Mouse (Mus musculus) MEL (cell line): ENCODE measurements around the gene Ccnc. TPM values are rescaled to one million over a fixed set of nuclear protein-coding genes. Genes with fewer than 3 reads are reported as not detected.

Source experiments
- DNase-seq: peaks from one replicate; pipeline ENCODE4 v3.0.0; 2011; ENCODE audit warnings: low read depth, low spot score
- H3K27ac ChIP-seq: 2 replicates; pipeline ENCODE4 v1.5.1; 2012; ENCODE audit warnings: low read depth, mild to moderate bottlenecking, control low read depth, low read length, moderate library complexity; ENCODE audit not compliant: control insufficient read depth
- H3K27me3 ChIP-seq, 2 experiments: fragments of 150-350 bp in 1 of 2; sonication (generic) in 1 of 2; 2 replicates each; pipeline ENCODE4 v1.6.1; 2012; ENCODE audit warnings: low read length in 2 of 2, mild to moderate bottlenecking in 2 of 2, improper control_type of control experiment in 1 of 2, moderate library complexity in 1 of 2; ENCODE audit not compliant: insufficient read depth in 2 of 2, control insufficient read depth in 1 of 2
- H3K36me3 ChIP-seq, 2 experiments: 2 replicates each; pipeline ENCODE4 v1.6.1; 2012 to 2014; ENCODE audit warnings: low read length in 2 of 2, improper control_type of control experiment in 1 of 2, inconsistent platforms in 1 of 2, mild to moderate bottlenecking in 1 of 2; ENCODE audit not compliant: insufficient read depth in 2 of 2, control insufficient read depth in 1 of 2
- H3K4me1 ChIP-seq, 2 experiments: fragments of 150-350 bp in 1 of 2; sonication (generic) in 1 of 2; 2 replicates each; pipeline ENCODE4 v1.6.1; 2012; ENCODE audit warnings: low read length in 2 of 2, improper control_type of control experiment in 1 of 2, mild to moderate bottlenecking in 1 of 2; ENCODE audit not compliant: insufficient read depth in 2 of 2, control insufficient read depth in 1 of 2
- H3K4me3 ChIP-seq, 2 experiments: fragments of 150-350 bp in 1 of 2; sonication (generic) in 1 of 2; 2 replicates each; pipeline ENCODE4 v1.5.1; 2012; ENCODE audit warnings: low read depth in 2 of 2, low read length in 2 of 2, mild to moderate bottlenecking in 2 of 2, moderate library complexity in 2 of 2, control low read depth in 1 of 2, improper control_type of control experiment in 1 of 2; ENCODE audit not compliant: control insufficient read depth in 1 of 2, insufficient read depth in 1 of 2
- H3K79me2 ChIP-seq: 2 replicates; pipeline ENCODE4 v1.6.1; 2012; ENCODE audit warnings: mild to moderate bottlenecking, low read length, moderate library complexity; ENCODE audit not compliant: control insufficient read depth, poor library complexity, insufficient read depth
- H3K9ac ChIP-seq: 2 replicates; pipeline ENCODE4 v1.6.1; 2012; ENCODE audit warnings: low read depth, mild to moderate bottlenecking, control low read depth, low read length, moderate library complexity; ENCODE audit not compliant: control insufficient read depth, poor library complexity, severe bottlenecking
- H3K9me3 ChIP-seq: fragments of 150-350 bp; sonication (generic); replicated peaks from 2 replicates; pipeline ENCODE4 v1.6.1; 2012; ENCODE audit warnings: mild to moderate bottlenecking, low read length, improper control_type of control experiment, moderate library complexity; ENCODE audit not compliant: insufficient read depth
- CHD1 ChIP-seq: IDR thresholded peaks from 2 replicates; pipeline ENCODE4 v1.6.1; 2012; ENCODE audit warnings: low read depth, mild to moderate bottlenecking, inconsistent platforms, low read length, improper control_type of control experiment
- CHD2 ChIP-seq: IDR thresholded peaks from 2 replicates; pipeline ENCODE4 v1.6.1; 2011; ENCODE audit warnings: low read length, improper control_type of control experiment
- CTCF ChIP-seq, 3 experiments: IDR thresholded peaks in 2 of 3; conservative IDR thresholded peaks in 1 of 3; 2 replicates each; pipeline ENCODE4 v1.5.1; 2011 to 2012; ENCODE audit warnings: low read length in 3 of 3, low read depth in 2 of 3, mild to moderate bottlenecking in 2 of 3, improper control_type of control experiment in 1 of 3, inconsistent platforms in 1 of 3, mixed read lengths in 1 of 3, moderate library complexity in 1 of 3; ENCODE audit not compliant: control insufficient read depth in 1 of 3, insufficient read depth in 1 of 3, poor library complexity in 1 of 3, severe bottlenecking in 1 of 3
- GATA1 ChIP-seq: IDR thresholded peaks from 2 replicates; pipeline ENCODE4 v1.6.1; 2011; ENCODE audit warnings: low read depth, low read length, improper control_type of control experiment
- KAT2A ChIP-seq: conservative IDR thresholded peaks from 2 replicates; pipeline ENCODE4 v1.6.1; 2012; ENCODE audit warnings: low read depth, low read length, improper control_type of control experiment, inconsistent platforms
- MAFK ChIP-seq: IDR thresholded peaks from 2 replicates; pipeline ENCODE4 v1.6.1; 2011; ENCODE audit warnings: low read depth, mild to moderate bottlenecking, low read length, improper control_type of control experiment, borderline replicate concordance
- MAX ChIP-seq: IDR thresholded peaks from 2 replicates; pipeline ENCODE4 v1.6.1; 2011; ENCODE audit warnings: low read length, improper control_type of control experiment
- MEF2A ChIP-seq: IDR thresholded peaks from 2 replicates; pipeline ENCODE4 v1.6.1; 2014; ENCODE audit warnings: low read depth, mild to moderate bottlenecking, inconsistent platforms, low read length, improper control_type of control experiment; ENCODE audit not compliant: poor library complexity, insufficient replicate concordance, severe bottlenecking; ENCODE audit errors: extremely low read depth
- MXI1 ChIP-seq: IDR thresholded peaks from 2 replicates; pipeline ENCODE4 v1.6.1; 2011; ENCODE audit warnings: mild to moderate bottlenecking, low read depth, low read length, improper control_type of control experiment
- MYB ChIP-seq: IDR thresholded peaks from 2 replicates; pipeline ENCODE4 v1.6.1; 2011; ENCODE audit warnings: mild to moderate bottlenecking, low read depth, low read length, improper control_type of control experiment
- NRF1 ChIP-seq: IDR thresholded peaks from 2 replicates; pipeline ENCODE4 v1.6.1; 2014; ENCODE audit warnings: low read depth, mild to moderate bottlenecking, inconsistent platforms, low read length, improper control_type of control experiment, moderate library complexity; ENCODE audit not compliant: poor library complexity, insufficient read depth, severe bottlenecking
- POLR2A ChIP-seq, 2 experiments: IDR thresholded peaks; 2 replicates each; pipeline ENCODE4 v1.6.1; 2011 to 2012; ENCODE audit warnings: low read length in 2 of 2, mild to moderate bottlenecking in 2 of 2, control low read depth in 1 of 2, improper control_type of control experiment in 1 of 2, low read depth in 1 of 2, moderate library complexity in 1 of 2; ENCODE audit not compliant: control insufficient read depth in 1 of 2, insufficient read depth in 1 of 2, poor library complexity in 1 of 2
- POLR2AphosphoS5 ChIP-seq: IDR thresholded peaks from 2 replicates; pipeline ENCODE4 v1.6.1; 2012; ENCODE audit warnings: low read depth, borderline replicate concordance, mild to moderate bottlenecking, inconsistent platforms, low read length, moderate library complexity, mixed read lengths
- SMC3 ChIP-seq: IDR thresholded peaks from 2 replicates; pipeline ENCODE4 v1.6.1; 2011; ENCODE audit warnings: low read depth, low read length, improper control_type of control experiment
- TAL1 ChIP-seq: IDR thresholded peaks from 2 replicates; pipeline ENCODE4 v1.6.1; 2012; ENCODE audit warnings: mild to moderate bottlenecking, inconsistent platforms, low read length, moderate library complexity, mixed read lengths
- UBTF ChIP-seq: IDR thresholded peaks from 2 replicates; pipeline ENCODE4 v1.6.1; 2012; ENCODE audit warnings: low read depth, mild to moderate bottlenecking, inconsistent platforms, low read length, improper control_type of control experiment, moderate library complexity, borderline replicate concordance; ENCODE audit not compliant: insufficient read depth
- USF1 ChIP-seq: IDR thresholded peaks from 2 replicates; pipeline ENCODE4 v1.6.1; 2014; ENCODE audit warnings: low read depth, mild to moderate bottlenecking, inconsistent platforms, low read length, improper control_type of control experiment, moderate library complexity
- ZC3H11A ChIP-seq: IDR thresholded peaks from 2 replicates; pipeline ENCODE4 v1.6.1; 2012; ENCODE audit warnings: low read depth, mild to moderate bottlenecking, inconsistent platforms, low read length, improper control_type of control experiment
- ZKSCAN1 ChIP-seq: IDR thresholded peaks from 2 replicates; pipeline ENCODE4 v1.6.1; 2012; ENCODE audit warnings: low read depth, mild to moderate bottlenecking, inconsistent platforms, low read length, improper control_type of control experiment, moderate library complexity
- ZMIZ1 ChIP-seq: IDR thresholded peaks from 2 replicates; pipeline ENCODE4 v1.6.1; 2012; ENCODE audit warnings: low read depth, mild to moderate bottlenecking, inconsistent platforms, low read length, improper control_type of control experiment, moderate library complexity
- ZNF384 ChIP-seq: IDR thresholded peaks from 2 replicates; pipeline ENCODE4 v1.6.1; 2012; ENCODE audit warnings: low read depth, mild to moderate bottlenecking, inconsistent platforms, low read length, improper control_type of control experiment
- polyA plus RNA-seq, 2 experiments: library from polyadenylated mRNA; stranded (reverse) in 1 of 2; unstranded in 1 of 2; fragments of >175 nt in 1 of 2; fragments of >200 nt in 1 of 2; gene quantifications; 2 replicates each; pipeline versions ENCODE4 v1.2.1 to v1.2.4; 2012; ENCODE audit warnings: low replicate concordance in 2 of 2, low read depth in 1 of 2; ENCODE audit not compliant: insufficient read length in 2 of 2, insufficient read depth in 1 of 2, missing spikeins in 1 of 2
- total RNA-seq: library from RNA; depleted of rRNA; stranded (reverse); fragments of 300-350 nt; gene quantifications from 2 replicates; pipeline ENCODE4 v1.2.3, GENCODE M21; 2012

Ccnc gene
- total and polyA plus RNA-seq, 3 experiments, result 14.7 to 196 (median 16.0) TPM

- no peak for TF ChIP-seq GATA1
- no peak for TF ChIP-seq ZNF384
- TF ChIP-seq USF1, result no peak
Observed at GRCm38 (mm10) chr4:21727615-21728165, at the start of gene Ccnc (continued).

DNA sequence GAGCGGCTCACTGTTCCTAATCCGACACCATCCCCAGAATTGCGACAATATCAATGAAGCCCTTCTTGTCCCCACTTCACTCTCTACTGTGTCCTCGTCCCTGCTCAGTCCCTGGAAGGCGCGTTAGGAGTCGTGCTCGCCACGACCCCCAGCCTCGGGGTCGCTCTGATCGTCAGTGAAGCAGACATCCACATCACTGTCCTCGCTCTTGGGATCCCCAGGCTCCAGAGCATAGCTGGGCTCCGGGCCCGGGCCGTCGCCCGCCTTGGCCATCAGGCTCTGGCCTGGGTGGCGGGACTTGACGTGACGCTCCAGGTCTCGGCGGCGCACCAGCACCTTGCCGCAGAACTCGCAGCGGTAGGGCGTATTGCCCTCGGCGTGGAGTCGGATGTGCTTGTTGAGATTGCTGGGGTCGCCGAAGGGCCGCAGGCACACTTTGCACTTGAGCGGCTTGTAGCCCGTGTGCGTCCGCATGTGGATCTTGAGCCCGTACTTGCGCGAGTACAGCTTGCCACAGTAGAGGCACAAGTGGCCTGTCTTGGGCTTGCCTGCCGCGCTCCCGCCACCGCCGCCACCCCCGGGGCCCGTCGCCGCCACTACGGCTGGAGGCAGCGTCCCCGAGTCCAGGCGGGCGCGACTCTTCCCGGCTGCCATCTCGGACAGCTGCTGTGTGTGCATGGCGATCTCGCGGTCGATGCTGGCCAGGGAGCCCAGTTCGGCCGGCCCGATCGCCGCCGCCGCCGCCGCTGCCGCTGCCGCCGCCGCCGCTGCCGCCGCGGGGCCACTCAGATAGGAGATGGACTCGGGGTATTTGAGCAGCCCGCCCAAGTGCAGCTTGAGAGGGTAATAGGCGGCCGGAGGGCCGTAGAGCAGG is 49.2 kb upstream of the Ccnc start:
- H3K79me2 ChIP-seq, result no peaks in the 10 kb centered on the region
- H3K9me3 ChIP-seq, result no peaks in the 10 kb centered on the region
- H3K27ac ChIP-seq, result no peak overlapping the region
- H3K4me3 ChIP-seq, result no peak overlapping the region
- TF ChIP-seq CHD2 (no peak), MAFK (no peak), KAT2A (no peak), CHD1 (no peak), MEF2A (no peak), UBTF (no peak), TAL1 (no peak), SMC3 (no peak), POLR2AphosphoS5 (no peak), MAX (no peak), POLR2A (IDR thresholded peaks at IDR 0.05; ENCODE audit: control insufficient read depth in 1 of 2, insufficient read depth in 1 of 2, low read depth in 1 of 2, low read length in 2 of 2, poor library complexity in 1 of 2) (no peak)
- no peaks in the 10 kb centered on the region for H3K36me3 ChIP-seq
- DNase-seq, result no peak
- H3K4me1 ChIP-seq, result no peaks in the 10 kb centered on the region
- no peak overlapping the region for H3K9ac ChIP-seq
- no peaks in the 10 kb centered on the region for H3K27me3 ChIP-seq

DNA sequence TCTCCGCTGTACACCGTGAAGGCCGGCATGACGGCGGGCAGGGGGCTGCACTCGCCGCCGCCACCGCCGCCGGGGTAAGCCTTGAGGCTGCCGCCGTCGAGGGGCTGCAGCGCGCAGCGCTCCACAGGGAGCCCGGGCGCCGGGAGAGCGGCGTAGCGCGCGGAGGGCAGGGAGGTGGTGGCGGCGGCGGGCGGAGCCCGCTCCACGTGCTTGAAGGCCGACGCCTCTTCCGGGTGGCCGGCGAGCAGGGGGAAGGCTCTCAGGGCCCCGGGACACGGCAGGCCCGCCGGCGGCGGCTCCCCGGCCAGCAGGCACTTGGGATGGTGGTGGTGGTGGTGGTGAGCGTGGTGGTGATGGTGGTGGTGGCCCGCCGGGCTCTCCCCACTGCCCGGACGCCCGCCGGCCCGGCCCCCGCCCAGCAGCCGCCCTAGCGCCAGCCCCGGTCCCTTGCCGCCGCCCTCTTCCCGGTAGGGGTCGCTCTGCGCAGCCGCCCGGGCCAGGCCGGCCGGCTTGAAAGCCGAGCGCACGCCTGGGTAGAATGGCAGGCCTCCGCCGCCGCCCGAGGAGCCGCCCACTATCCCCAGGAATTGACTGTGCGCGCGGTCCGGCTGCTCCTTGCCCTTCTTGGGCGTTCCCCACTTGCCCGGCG is 48.4 kb upstream of the Ccnc start:
- no peaks in the 10 kb centered on the region for H3K4me1 ChIP-seq
- no peak for TF ChIP-seq ZC3H11A
- no peak for TF ChIP-seq ZMIZ1
- no peak for TF ChIP-seq ZKSCAN1
- TF ChIP-seq MXI1, result no peak
- TF ChIP-seq CTCF (IDR thresholded peaks at IDR 0.05 in 2 of 3, conservative IDR thresholded peaks at IDR 0.05 in 1 of 3; ENCODE audit: control insufficient read depth in 1 of 3, insufficient read depth in 1 of 3, low read depth in 2 of 3, low read length in 3 of 3, poor library complexity in 1 of 3, severe bottlenecking in 1 of 3), result no peak
- no peak for TF ChIP-seq UBTF
- no peak for TF ChIP-seq NRF1
- TF ChIP-seq CHD2, result no peak
- no peak for TF ChIP-seq MYB
- TF ChIP-seq, all 39 proteins: peak for 0
- Histone ChIP-seq H3K4me3 (no peak overlapping the region), H3K36me3 (no peaks in the 10 kb centered on the region), H3K27me3 (no peaks in the 10 kb centered on the region), H3K79me2 (no peaks in the 10 kb centered on the region), H3K27ac (no peak overlapping the region), H3K9ac (no peak overlapping the region), H3K9me3 (no peaks in the 10 kb centered on the region)
- DNase-seq, result no peak
